Mouse (Mus musculus): Measurements from ENCODE around the gene Fam83e. TPM values are rescaled to one million over a fixed set of nuclear protein-coding genes. Genes with fewer than 3 reads are reported as not detected.

The Fam83e gene
- total and polyA plus RNA-seq, 3 experiments: 0.13 to 1.3 (median 0.74) TPM

DNA sequence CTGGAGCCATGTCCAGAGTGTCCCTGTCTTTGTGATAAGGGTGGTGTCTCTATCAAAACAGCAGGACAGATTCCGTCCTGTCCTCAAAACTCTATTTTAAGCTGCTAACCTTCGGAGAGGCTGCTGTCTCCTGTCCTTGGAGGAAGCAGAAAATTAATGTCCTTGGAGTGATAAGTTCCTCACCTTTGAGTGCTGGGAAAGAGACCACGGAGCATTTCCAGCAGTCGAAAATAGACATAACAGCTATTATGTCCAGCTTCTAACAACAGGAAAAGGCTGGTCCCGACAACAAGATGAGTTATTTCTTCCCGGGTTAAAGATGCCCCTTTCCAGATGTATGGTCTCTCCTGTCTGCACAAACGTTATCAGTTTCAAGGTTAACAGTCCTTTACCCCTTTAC lies 54.2 kb downstream of the Fam83e start:
- Histone ChIP-seq H3K4me2 (ENCODE audit: insufficient read depth, low read depth, poor library complexity, severe bottlenecking) (no peak overlapping the region), H3K27me3 (replicated peaks) (peaks cover 43% of the 10 kb centered on the region), H3K4me3 (replicated peaks in 1 of 3; ENCODE audit: low read depth in 2 of 3, low read length in 2 of 3, poor library complexity in 1 of 3) (no peak overlapping the region), H3K79me2 (replicated peaks; ENCODE audit: control insufficient read depth, extremely low read depth, insufficient read depth, poor library complexity, severe bottlenecking) (no peaks in the 10 kb centered on the region), H3K4me1 (ENCODE audit: control insufficient read depth in 1 of 2, insufficient read depth in 2 of 2) (peaks cover 11 to 20% of the 10 kb centered on the region in 2 experiments; a peak in 3 of 4 replicates), H3K9ac (ENCODE audit: insufficient read depth, low read depth) (no peak overlapping the region), H3K36me3 (replicated peaks in 1 of 2; ENCODE audit: control insufficient read depth in 1 of 2, insufficient read depth in 1 of 2, low read length in 1 of 2) (no peaks in the 10 kb centered on the region), H3K27ac (ENCODE audit: insufficient read depth, low read depth) (no peak overlapping the region), H3K9me3 (replicated peaks; ENCODE audit: low read length) (no peaks in the 10 kb centered on the region)
- TF ChIP-seq POLR2A (IDR thresholded peaks at IDR 0.05; ENCODE audit: low read depth, low read length) (no peak), MYC (IDR thresholded peaks at IDR 0.05; ENCODE audit: low read depth, low read length) (no peak), MAX (IDR thresholded peaks at IDR 0.05; ENCODE audit: low read length) (no peak), HCFC1 (IDR thresholded peaks at IDR 0.05; ENCODE audit: low read depth, low read length) (no peak), JUN (IDR thresholded peaks at IDR 0.05; ENCODE audit: insufficient read depth, low read depth, low read length) (no peak), MAFK (IDR thresholded peaks at IDR 0.05; ENCODE audit: insufficient replicate concordance, low read length) (no peak), ZNF384 (IDR thresholded peaks at IDR 0.05; ENCODE audit: low read depth, low read length) (no peak), UBTF (IDR thresholded peaks at IDR 0.05; ENCODE audit: low read depth, low read length) (no peak), E2F4 (IDR thresholded peaks at IDR 0.05; ENCODE audit: insufficient replicate concordance, low read depth, low read length) (no peak), MEF2A (IDR thresholded peaks at IDR 0.05; ENCODE audit: borderline replicate concordance, low read depth, low read length) (no peak), ZMIZ1 (IDR thresholded peaks at IDR 0.05; ENCODE audit: low read depth, low read length) (no peak), CHD2 (IDR thresholded peaks at IDR 0.05; ENCODE audit: low read length) (no peak), KAT2A (IDR thresholded peaks at IDR 0.05; ENCODE audit: insufficient replicate concordance, low read length) (no peak), MAZ (IDR thresholded peaks at IDR 0.05; ENCODE audit: low read depth, low read length) (no peak), ZC3H11A (IDR thresholded peaks at IDR 0.05; ENCODE audit: low read depth, low read length) (no peak), POLR2AphosphoS2 (IDR thresholded peaks at IDR 0.05; ENCODE audit: low read depth, low read length) (no peak), USF2 (conservative IDR thresholded peaks at IDR 0.05; ENCODE audit: low read depth, low read length) (no peak), RAD21 (IDR thresholded peaks at IDR 0.05; ENCODE audit: low read depth, low read length) (no peak), CHD1 (IDR thresholded peaks at IDR 0.05; ENCODE audit: low read depth, low read length) (no peak)
- in situ Hi-C loops (cut with MboI; ENCODE audit: low pct_ligation_motif_present, low pct_unique_long_range_greater_than_20kb, low sequenced_read_pairs) (no loop called here), dilution Hi-C loops (cut with MboI; ENCODE audit: extremely low pct_ligation_motif_present, extremely low pct_unique_long_range_greater_than_20kb, low sequenced_read_pairs) (no loop called here)
- no peak for DNase-seq (ENCODE audit: extremely low read depth)

Other genes starting within 250 kb of the Fam83e start
Only the 20 nearest of the 32 such genes appear.
- gene Bcat2, start 151.1 kb upstream of the Fam83e start, total RNA-seq (2012; rRNA removed): 30.9 and 36.6 TPM in 2 replicates
- gene Bcat2, start 151.1 kb upstream of the Fam83e start, total RNA-seq (2014; rRNA removed): 12.9 and 13.5 TPM in 2 replicates
- 56.9 and 65.6 TPM in 2 replicates for gene Bcat2, start 151.1 kb upstream of the Fam83e start, polyA plus RNA-seq (2012; ENCODE audit: insufficient read length, low read depth)
- gene Fgf21, start 105.7 kb upstream of the Fam83e start, total RNA-seq (2012; rRNA removed): 0.38 and 0.51 TPM in 2 replicates
- gene Fgf21, start 105.7 kb upstream of the Fam83e start, total RNA-seq (2014; rRNA removed): 0.72 and 0.86 TPM in 2 replicates
- 0.41 and 0.44 TPM in 2 replicates for gene Fgf21, start 105.7 kb upstream of the Fam83e start, polyA plus RNA-seq (2012; ENCODE audit: insufficient read length, low read depth)
- 1.3 and 6.4 TPM in 2 replicates for gene Fut1, start 103.9 kb upstream of the Fam83e start, total RNA-seq (2012; rRNA removed)
- 1.8 and 2.5 TPM in 2 replicates for gene Fut1, start 103.9 kb upstream of the Fam83e start, total RNA-seq (2014; rRNA removed)
- gene Fut1, start 103.9 kb upstream of the Fam83e start, polyA plus RNA-seq (2012; ENCODE audit: insufficient read length, low read depth): 2.4 and 2.5 TPM in 2 replicates
- gene Izumo1, start 99.4 kb upstream of the Fam83e start, total RNA-seq (2012; rRNA removed): 0.08 and 0.21 TPM in 2 replicates
- 0.16 and 0.17 TPM in 2 replicates for gene Izumo1, start 99.4 kb upstream of the Fam83e start, total RNA-seq (2014; rRNA removed)
- gene Izumo1, start 99.4 kb upstream of the Fam83e start, polyA plus RNA-seq (2012; ENCODE audit: insufficient read length, low read depth): 0.34 and 0.44 TPM in 2 replicates
- gene Rasip1, start 93.7 kb upstream of the Fam83e start, total RNA-seq (2012; rRNA removed): 2.4 and 2.9 TPM in 2 replicates
- 0.46 and 0.55 TPM in 2 replicates for gene Rasip1, start 93.7 kb upstream of the Fam83e start, total RNA-seq (2014; rRNA removed)
- 0.76 and 0.77 TPM in 2 replicates for gene Rasip1, start 93.7 kb upstream of the Fam83e start, polyA plus RNA-seq (2012; ENCODE audit: insufficient read length, low read depth)
- gene Mamstr, start 81.2 kb upstream of the Fam83e start, total RNA-seq (2012; rRNA removed): 0.04 and 0.17 TPM in 2 replicates
- gene Mamstr, start 81.2 kb upstream of the Fam83e start, total RNA-seq (2014; rRNA removed): not detected in 2 replicates
- 0.16 and 0.31 TPM in 2 replicates for gene Mamstr, start 81.2 kb upstream of the Fam83e start, polyA plus RNA-seq (2012; ENCODE audit: insufficient read length, low read depth)
- not detected in 2 replicates for gene Fut2, start 54.8 kb upstream of the Fam83e start, total RNA-seq (2012; rRNA removed)
- not detected in 2 replicates for gene Fut2, start 54.8 kb upstream of the Fam83e start, total RNA-seq (2014; rRNA removed)
- gene Fut2, start 54.8 kb upstream of the Fam83e start, polyA plus RNA-seq (2012; ENCODE audit: insufficient read length, low read depth): not detected in 2 replicates
- gene Ntn5, start 37.2 kb upstream of the Fam83e start, total RNA-seq (2012; rRNA removed): 0.08 TPM in 1 of 2 replicates, not detected in the other
- gene Ntn5, start 37.2 kb upstream of the Fam83e start, total RNA-seq (2014; rRNA removed): not detected in 2 replicates
- gene Ntn5, start 37.2 kb upstream of the Fam83e start, polyA plus RNA-seq (2012; ENCODE audit: insufficient read length, low read depth): 0.57 and 0.63 TPM in 2 replicates
- gene Sec1, start 26.8 kb upstream of the Fam83e start, total RNA-seq (2012; rRNA removed): 0.04 and 0.08 TPM in 2 replicates
- gene Sec1, start 26.8 kb upstream of the Fam83e start, total RNA-seq (2014; rRNA removed): 0.18 and 0.26 TPM in 2 replicates
- 0.33 and 0.46 TPM in 2 replicates for gene Sec1, start 26.8 kb upstream of the Fam83e start, polyA plus RNA-seq (2012; ENCODE audit: insufficient read length, low read depth)
- 0.25 TPM in 1 of 2 replicates, not detected in the other for gene Car11, start 21.4 kb upstream of the Fam83e start, total RNA-seq (2012; rRNA removed)
- gene Car11, start 21.4 kb upstream of the Fam83e start, total RNA-seq (2014; rRNA removed): not detected in 2 replicates
- gene Car11, start 21.4 kb upstream of the Fam83e start, polyA plus RNA-seq (2012; ENCODE audit: insufficient read length, low read depth): 0.61 TPM in 1 of 2 replicates, not detected in the other
- 7.9 and 8.5 TPM in 2 replicates for gene Dbp, start 16.1 kb upstream of the Fam83e start, total RNA-seq (2012; rRNA removed)
- gene Dbp, start 16.1 kb upstream of the Fam83e start, total RNA-seq (2014; rRNA removed): 11.0 and 12.4 TPM in 2 replicates
- gene Dbp, start 16.1 kb upstream of the Fam83e start, polyA plus RNA-seq (2012; ENCODE audit: insufficient read length, low read depth): 7.2 and 10.4 TPM in 2 replicates
- 3,614 and 3,766 TPM in 2 replicates for gene Rpl18, start 5.8 kb upstream of the Fam83e start, total RNA-seq (2012; rRNA removed)
- gene Rpl18, start 5.8 kb upstream of the Fam83e start, total RNA-seq (2014; rRNA removed): 3,153 and 3,204 TPM in 2 replicates
- 2,393 and 2,438 TPM in 2 replicates for gene Rpl18, start 5.8 kb upstream of the Fam83e start, polyA plus RNA-seq (2012; ENCODE audit: insufficient read length, low read depth)
- 16.6 and 19.2 TPM in 2 replicates for gene Sphk2, start 3.2 kb upstream of the Fam83e start, total RNA-seq (2012; rRNA removed)
- 7.3 and 9.4 TPM in 2 replicates for gene Sphk2, start 3.2 kb upstream of the Fam83e start, total RNA-seq (2014; rRNA removed)
- gene Sphk2, start 3.2 kb upstream of the Fam83e start, polyA plus RNA-seq (2012; ENCODE audit: insufficient read length, low read depth): 21.8 and 22.4 TPM in 2 replicates
- 0.21 TPM in 1 of 2 replicates, not detected in the other for gene Spaca4, start 4.6 kb downstream of the Fam83e start, total RNA-seq (2012; rRNA removed)
- gene Spaca4, start 4.6 kb downstream of the Fam83e start, total RNA-seq (2014; rRNA removed): not detected in 2 replicates
- 0.35 TPM in 1 of 2 replicates, not detected in the other for gene Spaca4, start 4.6 kb downstream of the Fam83e start, polyA plus RNA-seq (2012; ENCODE audit: insufficient read length, low read depth)
- 0.30 and 0.46 TPM in 2 replicates for gene Lmtk3, start 62.5 kb downstream of the Fam83e start, total RNA-seq (2012; rRNA removed)
- 0.19 TPM in 1 of 2 replicates, not detected in the other for gene Lmtk3, start 62.5 kb downstream of the Fam83e start, total RNA-seq (2014; rRNA removed)
- gene Lmtk3, start 62.5 kb downstream of the Fam83e start, polyA plus RNA-seq (2012; ENCODE audit: insufficient read length, low read depth): 0.18 and 0.34 TPM in 2 replicates
- 0.13 and 0.17 TPM in 2 replicates for gene Sult2b1, start 63.5 kb downstream of the Fam83e start, total RNA-seq (2012; rRNA removed)
- not detected in 2 replicates for gene Sult2b1, start 63.5 kb downstream of the Fam83e start, total RNA-seq (2014; rRNA removed)
- gene Sult2b1, start 63.5 kb downstream of the Fam83e start, polyA plus RNA-seq (2012; ENCODE audit: insufficient read length, low read depth): 0.29 TPM in 1 of 2 replicates, not detected in the other
- gene Cyth2, start 93.4 kb downstream of the Fam83e start, total RNA-seq (2012; rRNA removed): 59.1 and 64.2 TPM in 2 replicates
- 25.6 and 28.7 TPM in 2 replicates for gene Cyth2, start 93.4 kb downstream of the Fam83e start, total RNA-seq (2014; rRNA removed)
- 59.4 and 75.4 TPM in 2 replicates for gene Cyth2, start 93.4 kb downstream of the Fam83e start, polyA plus RNA-seq (2012; ENCODE audit: insufficient read length, low read depth)
- 1.5 and 2.1 TPM in 2 replicates for gene Kcnj14, start 103.6 kb downstream of the Fam83e start, total RNA-seq (2012; rRNA removed)
- 1.0 and 1.3 TPM in 2 replicates for gene Kcnj14, start 103.6 kb downstream of the Fam83e start, total RNA-seq (2014; rRNA removed)
- gene Kcnj14, start 103.6 kb downstream of the Fam83e start, polyA plus RNA-seq (2012; ENCODE audit: insufficient read length, low read depth): 3.2 and 3.5 TPM in 2 replicates
- 83.0 and 128 TPM in 2 replicates for gene Grwd1, start 109.7 kb downstream of the Fam83e start, total RNA-seq (2012; rRNA removed)
- 88.1 and 98.5 TPM in 2 replicates for gene Grwd1, start 109.7 kb downstream of the Fam83e start, total RNA-seq (2014; rRNA removed)
- gene Grwd1, start 109.7 kb downstream of the Fam83e start, polyA plus RNA-seq (2012; ENCODE audit: insufficient read length, low read depth): 108 and 115 TPM in 2 replicates
- 59.7 and 60.8 TPM in 2 replicates for gene Kdelr1, start 151.6 kb downstream of the Fam83e start, total RNA-seq (2012; rRNA removed)
- 61.5 and 66.9 TPM in 2 replicates for gene Kdelr1, start 151.6 kb downstream of the Fam83e start, total RNA-seq (2014; rRNA removed)
- gene Kdelr1, start 151.6 kb downstream of the Fam83e start, polyA plus RNA-seq (2012; ENCODE audit: insufficient read length, low read depth): 72.8 and 80.5 TPM in 2 replicates